Mouse (Mus musculus) cortical plate, adult 2 months (tissue): ENCODE measurements at regions not wholly inside any gene's neighbourhood (a gene's known extent, or its start where the extent isn't known, plus 50 kb on each side); places are given as distances from the start of the nearest gene placed in this dataset.

Source experiments
- CTCF ChIP-seq: fragments of 200-500 bp; IDR thresholded peaks from 2 replicates; pipeline ENCODE4 v1.5.1; 2011; ENCODE audit warnings: mild to moderate bottlenecking, control low read depth, low read length; ENCODE audit not compliant: insufficient read depth; ENCODE audit errors: extremely low read depth
- POLR2A ChIP-seq: fragments of 200-500 bp; IDR thresholded peaks from 2 replicates; pipeline ENCODE4 v1.6.1; 2011; ENCODE audit warnings: mild to moderate bottlenecking, low read length, control low read depth; ENCODE audit not compliant: insufficient read depth; ENCODE audit errors: extremely low read depth

GRCm38 (mm10) chr17:88194693-88195092, 129.6 kb upstream of the Fbxo11 start:
- TF ChIP-seq CTCF (no peak), POLR2A (no peak)
